Mouse (Mus musculus) hindbrain, postnatal 0 days (tissue): ENCODE measurements around the gene Adamts9. TPM values are rescaled to one million over a fixed set of nuclear protein-coding genes. Genes with fewer than 3 reads are reported as not detected.

Experiments
- ATAC-seq: fragments of 200-750 bp; cut with Nextera tagmentation; 2 replicates; pipeline ENCODE4 v1.8.0; 2017; ENCODE audit warnings: mild to moderate bottlenecking, moderate TSS enrichment, moderate library complexity
- DNase-seq: peaks from one replicate; pipeline ENCODE4 v3.0.0-alpha.2; 2015; ENCODE audit warnings: low spot score
- H3K27ac ChIP-seq: fragments of 300-500 bp; sonication (generic); 2 replicates; pipeline ENCODE4 v1.5.1; 2014; ENCODE audit warnings: mild to moderate bottlenecking
- H3K27me3 ChIP-seq: fragments of 300-500 bp; sonication (generic); 2 replicates; pipeline ENCODE4 v1.6.1; 2014; ENCODE audit warnings: low read length, mixed read lengths; ENCODE audit not compliant: insufficient read depth
- H3K36me3 ChIP-seq: fragments of 300-500 bp; sonication (generic); 2 replicates; pipeline ENCODE4 v1.6.1; 2014; ENCODE audit warnings: low read length, mixed read lengths; ENCODE audit not compliant: insufficient read depth
- H3K4me1 ChIP-seq: fragments of 300-500 bp; sonication (generic); 2 replicates; pipeline ENCODE4 v1.6.1; 2014; ENCODE audit warnings: antibody characterized with exemption, low read length, mixed read lengths; ENCODE audit not compliant: insufficient read depth
- H3K4me2 ChIP-seq: fragments of 300-500 bp; sonication (generic); 2 replicates; pipeline ENCODE4 v1.6.1; 2014; ENCODE audit warnings: low read depth, mild to moderate bottlenecking, low read length, moderate library complexity, mixed read lengths
- H3K4me3 ChIP-seq: fragments of 300-500 bp; sonication (generic); 2 replicates; pipeline ENCODE4 v1.5.1; 2014; ENCODE audit warnings: low read length
- H3K9ac ChIP-seq: fragments of 300-500 bp; sonication (generic); replicated peaks from 2 replicates; pipeline ENCODE4 v1.6.1; 2014; ENCODE audit warnings: mild to moderate bottlenecking, low read length, moderate library complexity, mixed read lengths
- H3K9me3 ChIP-seq: fragments of 300-500 bp; sonication (generic); 2 replicates; pipeline ENCODE4 v1.6.1; 2016; ENCODE audit warnings: low read length, mixed read lengths
- CTCF ChIP-seq: IDR thresholded peaks from 2 replicates; pipeline ENCODE4 v1.5.1; 2016; ENCODE audit warnings: antibody characterized with exemption, control low read depth, low read depth
- WGBS: fragments of 180-500 bp; shearing (Covaris S2); extraction: QIAGEN DNeasy Blood & Tissue Kit; methylation state at CpG from one replicate; pipeline ENCODE4 v1.1.7; 2014; 5-methylcytosine and 5-hydroxymethylcytosine counted together
- polyA plus RNA-seq: library from polyadenylated mRNA; unstranded; fragments of >200 nt; fragmentation: Nextera tagmentation; extraction: Ambion mirVana; gene quantifications from 2 replicates; pipeline ENCODE4 v1.2.1, GENCODE M21; 2015
- total RNA-seq: library from RNA; depleted of rRNA; stranded (reverse); fragments of >200 nt; gene quantifications from 2 replicates; pipeline ENCODE4 v1.2.3, GENCODE M21; 2014

Gene Adamts9
- total and polyA plus RNA-seq, 2 experiments from 2014 or later = 1.5 to 7.6 TPM

GRCm38 (mm10) chr6:92877236-92877635 is 66.1 kb downstream of the Adamts9 start:
- Histone ChIP-seq H3K9me3 (no peaks in the 10 kb centered on the region), H3K36me3 (no peaks in the 10 kb centered on the region), H3K27me3 (no peaks in the 10 kb centered on the region), H3K27ac (no peak overlapping the region), H3K4me2 (no peak overlapping the region), H3K9ac (no peak overlapping the region), H3K4me1 (no peaks in the 10 kb centered on the region), H3K4me3 (no peak overlapping the region)
- DNase-seq (no peak), ATAC-seq (no peak)
- 94% methylated on average over 4 of the region's 4 CpGs for WGBS
- no peak for TF ChIP-seq CTCF

GRCm38 (mm10) chr6:92876121-92876520 is 67.2 kb downstream of the Adamts9 start:
- no peak overlapping the region for H3K4me3 ChIP-seq
- no peaks in the 10 kb centered on the region for H3K9me3 ChIP-seq
- H3K4me1 ChIP-seq = no peaks in the 10 kb centered on the region
- no peaks in the 10 kb centered on the region for H3K27me3 ChIP-seq
- DNase-seq (no peak), ATAC-seq (no peak)
- H3K36me3 ChIP-seq = no peaks in the 10 kb centered on the region
- no peak overlapping the region for H3K27ac ChIP-seq
- no peak for TF ChIP-seq CTCF
- H3K4me2 ChIP-seq = no peak overlapping the region
- no peak overlapping the region for H3K9ac ChIP-seq
- 82% methylated on average over 5 of the region's 5 CpGs for WGBS

DNA sequence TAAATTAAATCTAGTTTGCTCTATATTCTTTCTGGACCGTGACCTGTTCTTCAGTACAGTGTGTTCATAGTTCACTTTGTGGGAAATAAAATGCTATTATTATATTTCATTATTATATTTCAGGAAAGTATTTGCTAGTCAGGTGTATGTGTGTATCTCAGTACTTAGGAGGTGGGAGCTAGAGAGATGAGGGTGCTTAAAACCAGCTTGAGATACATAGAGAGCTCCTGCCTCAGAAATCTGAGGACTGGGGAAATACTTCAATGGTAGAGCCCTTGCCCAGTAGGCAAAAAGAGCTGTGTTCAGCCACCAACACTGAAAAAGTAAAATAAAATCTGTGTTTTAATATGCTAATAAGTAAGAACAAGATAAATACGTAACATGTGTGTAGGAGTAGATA is 68.0 kb downstream of the Adamts9 start:
- 91% methylated on average over 2 of the region's 2 CpGs for WGBS
- no peak for DNase-seq
- Histone ChIP-seq H3K9me3 (no peaks in the 10 kb centered on the region), H3K27ac (no peak overlapping the region), H3K4me1 (no peaks in the 10 kb centered on the region), H3K4me3 (no peak overlapping the region), H3K4me2 (no peak overlapping the region), H3K36me3 (no peaks in the 10 kb centered on the region), H3K27me3 (no peaks in the 10 kb centered on the region), H3K9ac (no peak overlapping the region)
- no peak for TF ChIP-seq CTCF
- ATAC-seq = no peak

DNA sequence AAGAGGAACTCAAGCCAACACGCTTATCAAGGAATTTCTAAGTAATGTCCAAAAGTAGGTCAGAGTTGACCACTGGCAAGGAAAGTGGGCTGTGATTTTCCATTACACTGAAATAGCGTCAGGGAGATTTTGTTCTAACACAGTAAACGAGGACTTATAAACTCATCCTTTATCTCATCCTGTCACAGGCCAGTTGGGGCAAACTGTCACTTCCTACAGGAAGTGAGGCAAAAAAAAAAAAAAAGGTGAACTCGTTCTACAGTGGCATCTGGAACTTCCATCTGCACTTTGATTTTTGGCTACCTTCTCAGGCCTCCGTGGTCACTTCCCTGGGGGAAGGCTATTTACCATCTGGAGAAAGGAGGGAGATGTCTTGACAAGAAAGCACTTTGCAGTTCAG is 68.4 kb downstream of the Adamts9 start:
- Histone ChIP-seq H3K27me3 (no peaks in the 10 kb centered on the region), H3K4me2 (no peak overlapping the region), H3K4me1 (no peaks in the 10 kb centered on the region), H3K4me3 (no peak overlapping the region), H3K27ac (no peak overlapping the region), H3K36me3 (no peaks in the 10 kb centered on the region), H3K9me3 (no peaks in the 10 kb centered on the region), H3K9ac (no peak overlapping the region)
- no peak for TF ChIP-seq CTCF
- no peak for ATAC-seq
- WGBS = 67% methylated on average over 5 of the region's 5 CpGs
- DNase-seq = no peak

GRCm38 (mm10) chr6:92872766-92873165 is 70.5 kb downstream of the Adamts9 start:
- WGBS = 67% methylated on average over 10 of the region's 10 CpGs
- Histone ChIP-seq H3K4me1 (no peaks in the 10 kb centered on the region), H3K9ac (no peak overlapping the region), H3K27me3 (no peaks in the 10 kb centered on the region), H3K4me2 (no peak overlapping the region), H3K27ac (no peak overlapping the region), H3K9me3 (no peaks in the 10 kb centered on the region), H3K4me3 (no peak overlapping the region), H3K36me3 (no peaks in the 10 kb centered on the region)
- DNase-seq (no peak), ATAC-seq (no peak)
- no peak for TF ChIP-seq CTCF

- Histone ChIP-seq H3K4me1 (no peaks in the 10 kb centered on the region), H3K9ac (no peak overlapping the region), H3K9me3 (no peaks in the 10 kb centered on the region), H3K4me2 (no peak overlapping the region), H3K27ac (no peak overlapping the region), H3K4me3 (no peak overlapping the region), H3K27me3 (no peaks in the 10 kb centered on the region), H3K36me3 (no peaks in the 10 kb centered on the region)
- TF ChIP-seq CTCF = no peak
- DNase-seq = no peak
- ATAC-seq = no peak
- 53% methylated on average over 4 of the region's 4 CpGs for WGBS
These were observed 71.5 kb downstream of the Adamts9 start for GRCm38 (mm10) chr6:92871813-92872212.

- Histone ChIP-seq H3K9me3 (no peaks in the 10 kb centered on the region), H3K9ac (no peak overlapping the region), H3K36me3 (no peaks in the 10 kb centered on the region), H3K27me3 (no peaks in the 10 kb centered on the region), H3K27ac (peak overlapping the region; percentile 11; the same call in 1 of the 2 replicates), H3K4me1 (no peaks in the 10 kb centered on the region), H3K4me2 (no peak overlapping the region), H3K4me3 (no peak overlapping the region)
- TF ChIP-seq CTCF = no peak
- DNase-seq (no peak), ATAC-seq (no peak)
- WGBS = 75% methylated on average over 16 of the region's 16 CpGs
These were observed 73.6 kb downstream of the Adamts9 start for GRCm38 (mm10) chr6:92869582-92870219.
